24 mouse cellular contexts compared by ENCODE assay signal in genomic region chr3:121126476-121126875, GRCm38 (mm10). TPM values are rescaled to one million over a fixed set of nuclear protein-coding genes. Genes with fewer than 3 reads are reported as not detected.
DNase-seq lines count a peak whose midpoint lies in the region; TF ChIP-seq lines count a peak whose summit lies in the region.
"Had no signal": no experiment of that assay in that cellular context is flagged by ENCODE, and none has a peak within 500 bp of the region (broad histone marks: within the 10 kb centered on the region; RNA-seq: fewer than 3 reads in every experiment).

No protein-coding gene starts in this region.

- H3K79me2 ChIP-seq in myocyte (ENCODE audit: control insufficient read depth, insufficient read depth), result no peaks in the 10 kb centered on the region

- no peak for TF ChIP-seq POLR2A in myocyte (IDR thresholded peaks at IDR 0.05; ENCODE audit: insufficient read length, low read depth)

- H3K27me3 ChIP-seq in myocyte (ENCODE audit: control insufficient read depth, insufficient read depth, insufficient read length), result no peaks in the 10 kb centered on the region
- H3K27me3 ChIP-seq: embryonic facial prominence, embryonic 12.5 days; embryonic facial prominence, embryonic 15.5 days; forebrain, embryonic 13.5 days; heart, embryonic 13.5 days; Patski had no signal

- DNase-seq in 3134 (ENCODE audit: extremely low read depth, insufficient read length, low spot score), result peak; percentile 32
- DNase-seq in 3T3-L1 (ENCODE audit: low read depth, low spot score), result peak; percentile 88
- DNase-seq in NIH3T3 (ENCODE audit: low read depth), result peak; percentile 69
- no peak for DNase-seq in lung, postnatal 14 days
- DNase-seq in cerebellum, adult 18-20 months, result no peak
- DNase-seq: adrenal gland, postnatal 25 days; B cell, adult 2 months; cerebellum, adult 2 months; cerebellum, adult 9-11 months; cerebellum, postnatal 25 days; gastrocnemius, postnatal 10 days; gastrocnemius, postnatal 36 days; heart, adult 2 months; heart, postnatal 14 days; heart, postnatal 4 days; kidney, adult 11 months had no signal

- H3K4me3 ChIP-seq in myocyte, result no peak overlapping the region
- H3K4me3 ChIP-seq: embryonic facial prominence, embryonic 12.5 days; embryonic facial prominence, embryonic 15.5 days; forebrain, embryonic 13.5 days; heart, adult 2 months; heart, embryonic 10.5 days; heart, embryonic 13.5 days had no signal

- H3K36me3 ChIP-seq in myocyte (ENCODE audit: control insufficient read depth, insufficient read depth), result no peaks in the 10 kb centered on the region
- H3K36me3 ChIP-seq: embryonic facial prominence, embryonic 12.5 days; embryonic facial prominence, embryonic 15.5 days; heart, embryonic 10.5 days; heart, embryonic 13.5 days had no signal

- peak overlapping the region; percentile 33 for H3K4me2 ChIP-seq in myocyte (ENCODE audit: low read depth)
- H3K4me2 ChIP-seq: embryonic facial prominence, embryonic 12.5 days; embryonic facial prominence, embryonic 15.5 days; forebrain, embryonic 13.5 days; heart, embryonic 13.5 days; hindbrain, embryonic 14.5 days had no signal

- no peak overlapping the region for H3ac ChIP-seq in myocyte (ENCODE audit: control insufficient read depth, insufficient read length)

TF ChIP-seq in myocyte, 11 proteins besides CTCF, POLR2A, EP300 and RAD21:
- TF ChIP-seq POLR2AphosphoS2 (IDR thresholded peaks at IDR 0.05; ENCODE audit: insufficient read length, low read depth) (no peak), USF1 (IDR thresholded peaks at IDR 0.05; ENCODE audit: low read depth) (no peak), E2F4 (IDR thresholded peaks at IDR 0.05; ENCODE audit: insufficient read depth) (no peak), MYOD1 (IDR thresholded peaks at IDR 0.05; ENCODE audit: control insufficient read depth in 1 of 3, insufficient read length in 2 of 3, low read depth in 2 of 3) (no peak), MYOG (IDR thresholded peaks at IDR 0.05; ENCODE audit: control insufficient read depth in 1 of 3, insufficient read depth in 1 of 3, insufficient read length in 2 of 3, low read depth in 2 of 3) (no peak), MAX (IDR thresholded peaks at IDR 0.05; ENCODE audit: low read depth) (no peak), TCF3 (IDR thresholded peaks at IDR 0.05; ENCODE audit: insufficient read length, low read depth) (no peak), TCF12 (IDR thresholded peaks at IDR 0.05; ENCODE audit: insufficient read depth, poor library complexity, severe bottlenecking) (no peak), SRF (IDR thresholded peaks at IDR 0.05; ENCODE audit: control insufficient read depth, insufficient read length, low read depth) (no peak), CEBPB (IDR thresholded peaks at IDR 0.05; ENCODE audit: insufficient read depth, poor library complexity, severe bottlenecking) (no peak), REST (IDR thresholded peaks at IDR 0.05; ENCODE audit: insufficient read depth, insufficient read length) (no peak)

RNA-seq across cellular contexts. Expression of gene Rwdd3, which starts 45.0 kb away (rescaled TPM):
- polyA plus RNA-seq in myocyte (2012; fragmentation: generic; extraction: Trizol), result 3.3 TPM

Comparison
In these comparisons a context has a peak if more than half of its experiments do, and no peak if none do; other contexts are left out.
1. DNase-seq: peak in 3134 (single experiment), 3T3-L1 (single experiment) and NIH3T3 (single experiment); none in lung, postnatal 14 days (single experiment) and cerebellum, adult 18-20 months (0 of 2).